Mouse (Mus musculus) cerebellum, adult 8-10 months (tissue): ENCODE data around the gene Gmps.

Experiments
- DNase-seq: peaks from one replicate; pipeline ENCODE4 v3.0.0; 2022

Gmps gene

DNA sequence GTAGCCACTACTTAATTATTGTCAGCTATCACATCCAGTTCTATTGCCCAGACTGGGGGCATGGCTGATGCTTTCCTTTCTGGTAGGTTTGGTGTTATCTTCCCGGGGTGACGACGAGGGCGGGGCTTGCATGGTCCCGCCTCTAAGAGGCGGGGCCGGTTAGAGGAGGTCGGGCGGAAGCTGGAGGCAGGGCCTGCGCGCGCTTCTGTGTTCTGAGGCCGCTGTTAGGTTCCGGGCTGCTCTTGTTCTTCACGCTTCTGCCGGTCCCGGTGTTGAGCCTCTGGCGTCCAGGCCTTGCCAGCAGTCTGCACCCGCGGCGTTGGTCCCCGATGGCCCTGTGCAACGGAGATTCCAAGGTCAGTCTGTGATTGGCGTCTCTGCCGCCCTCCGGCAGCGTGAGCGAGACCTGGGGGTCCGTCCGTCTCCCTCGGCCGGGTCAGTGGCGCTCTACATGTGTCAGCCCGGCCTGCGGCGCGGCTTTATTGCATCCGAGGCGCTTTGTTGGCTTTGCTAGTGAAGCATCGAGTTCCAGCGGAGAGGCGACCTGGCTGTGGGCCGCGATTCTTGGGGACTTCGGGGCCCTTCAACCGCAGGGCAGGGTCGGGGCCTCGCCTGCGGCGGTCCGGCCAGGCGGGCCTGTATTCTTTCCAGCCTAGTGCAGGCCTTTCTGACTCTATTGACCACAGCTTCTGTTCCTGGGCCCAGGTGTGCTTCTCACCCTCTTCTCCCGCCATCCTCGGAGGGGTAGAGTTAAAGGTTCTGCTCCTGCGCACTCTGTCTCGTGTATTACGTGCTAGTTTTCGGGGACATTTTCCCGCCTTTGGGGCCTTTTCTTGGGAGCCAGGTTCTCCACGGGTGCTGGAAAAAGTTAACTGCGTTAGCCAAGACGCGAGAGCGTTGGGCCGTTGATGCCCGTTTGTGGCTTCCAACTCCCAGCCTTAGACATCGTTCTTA, at the start of gene Gmps:
Gene Gmps, plus strand, starts transcription at position 152 of the 954 bp plus-strand sequence.
- peak; percentile 92 for DNase-seq

GRCm38 (mm10) chr3:63928878-63929859, 46.7 kb upstream of the Gmps start, which contains the start of gene E130311K13Rik:
Gene E130311K13Rik (minus strand): TSS chr3:63929472.
- DNase-seq = peak; percentile 89

DNA sequence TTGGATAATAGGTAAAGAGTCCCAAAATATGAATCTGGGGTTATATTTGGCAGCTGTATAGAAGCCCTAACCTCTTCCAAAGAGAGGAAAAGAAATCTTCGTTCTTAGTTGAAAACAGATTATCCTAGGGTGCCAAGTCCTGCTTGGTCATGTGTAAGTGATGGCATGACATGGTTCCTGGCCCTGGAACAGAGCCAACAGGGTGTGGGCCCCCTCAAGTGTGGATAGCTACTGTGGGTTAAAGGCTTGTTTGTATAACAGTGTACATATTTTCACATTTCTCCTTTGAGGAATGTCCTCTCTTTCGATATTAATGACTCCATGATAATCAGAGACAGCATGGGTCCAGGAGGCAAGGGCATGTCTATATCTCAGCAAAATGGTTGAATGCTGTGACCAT, 37.0 kb upstream of the Gmps start:
- no peak for DNase-seq

GRCm38 (mm10) chr3:63941204-63941850, 34.6 kb upstream of the Gmps start:
- DNase-seq = peak; percentile 32

DNA sequence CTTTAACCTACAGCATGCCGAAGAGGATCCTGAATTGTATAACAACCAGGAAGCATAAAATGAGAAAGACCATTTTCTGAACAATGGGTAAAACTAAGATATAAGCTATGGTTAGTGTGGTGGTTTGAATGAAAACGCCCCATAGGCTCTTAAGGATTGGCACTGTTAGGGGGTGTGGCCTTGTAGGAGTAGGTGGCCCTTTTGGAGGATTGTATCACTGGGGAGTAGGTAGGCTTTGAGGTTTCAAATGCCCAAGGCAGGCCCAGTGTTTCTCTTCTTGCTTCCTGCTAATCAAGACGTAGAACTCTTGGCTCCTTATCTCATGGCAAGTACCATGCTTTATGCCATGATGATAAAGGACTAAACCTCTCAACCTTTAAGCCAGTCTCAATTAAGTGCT, 26.1 kb upstream of the Gmps start:
- DNase-seq = no peak

- no peak for DNase-seq
Measured at GRCm38 (mm10) chr3:63963421-63964099, 12.3 kb upstream of the Gmps start.

GRCm38 (mm10) chr3:63964100-63964921, 11.6 kb upstream of the Gmps start, which contains the start of gene Slc33a1:
Gene Slc33a1 (minus strand): TSS chr3:63964768.
- DNase-seq = peak; percentile 99

GRCm38 (mm10) chr3:63964922-63965249, 11.0 kb upstream of the Gmps start:
- no peak for DNase-seq

GRCm38 (mm10) chr3:63965929-63966328, 10.0 kb upstream of the Gmps start:
- DNase-seq = no peak

GRCm38 (mm10) chr3:63977895-63978294, 2.0 kb downstream of the Gmps start:
- no peak for DNase-seq

GRCm38 (mm10) chr3:63986656-63987055, 10.8 kb downstream of the Gmps start:
- no peak for DNase-seq

DNA sequence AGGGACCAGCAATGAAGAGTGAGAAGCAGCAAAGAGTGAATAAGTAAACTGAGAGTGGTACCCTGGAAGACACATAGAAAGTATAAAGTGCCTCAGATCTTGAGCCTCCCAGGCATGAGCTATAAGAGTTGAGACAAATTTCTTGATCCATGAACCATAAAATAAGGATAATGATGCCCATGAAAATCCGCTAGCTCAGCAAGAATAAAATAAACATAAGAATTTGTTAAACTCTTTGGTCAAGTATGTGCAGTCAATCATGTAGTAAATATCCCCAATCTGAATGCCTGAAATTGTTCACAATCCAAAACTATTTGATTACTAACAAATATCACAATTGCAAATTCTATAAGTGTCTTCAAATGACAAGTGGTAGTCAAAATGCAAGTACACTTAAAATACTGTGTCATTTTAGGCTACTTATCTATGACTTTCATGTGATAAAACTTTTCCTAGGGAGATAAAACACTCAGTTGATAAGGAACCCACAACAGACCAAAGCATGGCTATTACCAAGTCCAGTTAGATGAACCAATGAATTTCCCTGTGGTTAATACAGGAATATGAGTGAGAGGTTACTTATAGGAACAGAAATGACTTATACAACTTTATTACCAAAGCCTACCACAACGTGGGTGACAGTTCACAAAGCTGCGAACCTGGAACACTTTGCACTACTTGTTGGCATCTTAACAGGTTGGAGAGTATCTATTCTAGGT, 13.0 kb downstream of the Gmps start:
- no peak for DNase-seq

GRCm38 (mm10) chr3:64021436-64021835, 45.5 kb downstream of the Gmps start:
- no peak for DNase-seq

DNA sequence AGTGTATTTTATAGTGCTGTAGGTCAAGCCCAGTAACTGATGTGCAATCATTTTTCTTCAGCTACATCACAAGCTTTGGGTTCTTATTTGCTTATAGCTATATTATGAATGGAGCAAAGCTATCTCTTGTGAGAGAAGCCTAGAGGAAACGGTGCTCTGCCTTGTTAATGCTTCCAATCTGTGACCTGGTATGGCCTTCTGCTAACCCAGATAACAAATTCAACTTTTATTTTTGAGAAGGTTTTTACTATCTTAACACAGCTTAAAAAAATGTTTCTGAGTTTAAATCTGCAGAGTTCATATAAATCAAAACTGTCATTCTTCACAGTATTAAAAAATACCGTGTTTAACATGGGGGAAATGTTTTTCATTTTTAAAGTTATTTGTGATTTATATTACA, 46.0 kb downstream of the Gmps start:
- DNase-seq = no peak

DNA sequence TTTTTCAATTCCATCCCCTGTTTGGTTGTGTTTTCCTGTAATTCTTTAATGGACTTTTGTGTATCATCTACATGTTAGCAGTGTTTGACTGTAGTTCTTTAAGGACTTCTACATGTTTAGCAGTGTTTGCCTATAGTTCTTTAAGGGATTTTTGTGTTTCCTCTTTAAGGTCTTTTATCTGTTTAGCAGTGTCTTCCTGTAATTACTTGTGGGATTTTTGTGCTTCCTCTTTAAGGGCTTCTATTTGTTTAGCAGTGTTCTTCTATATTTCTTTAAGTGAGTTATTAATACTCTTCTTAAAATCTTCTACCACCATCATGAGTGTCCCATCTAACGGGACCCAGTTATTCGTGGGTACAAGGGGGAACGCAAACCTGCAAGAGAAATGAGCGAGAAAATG, 53.9 kb downstream of the Gmps start:
- no peak for DNase-seq

DNA sequence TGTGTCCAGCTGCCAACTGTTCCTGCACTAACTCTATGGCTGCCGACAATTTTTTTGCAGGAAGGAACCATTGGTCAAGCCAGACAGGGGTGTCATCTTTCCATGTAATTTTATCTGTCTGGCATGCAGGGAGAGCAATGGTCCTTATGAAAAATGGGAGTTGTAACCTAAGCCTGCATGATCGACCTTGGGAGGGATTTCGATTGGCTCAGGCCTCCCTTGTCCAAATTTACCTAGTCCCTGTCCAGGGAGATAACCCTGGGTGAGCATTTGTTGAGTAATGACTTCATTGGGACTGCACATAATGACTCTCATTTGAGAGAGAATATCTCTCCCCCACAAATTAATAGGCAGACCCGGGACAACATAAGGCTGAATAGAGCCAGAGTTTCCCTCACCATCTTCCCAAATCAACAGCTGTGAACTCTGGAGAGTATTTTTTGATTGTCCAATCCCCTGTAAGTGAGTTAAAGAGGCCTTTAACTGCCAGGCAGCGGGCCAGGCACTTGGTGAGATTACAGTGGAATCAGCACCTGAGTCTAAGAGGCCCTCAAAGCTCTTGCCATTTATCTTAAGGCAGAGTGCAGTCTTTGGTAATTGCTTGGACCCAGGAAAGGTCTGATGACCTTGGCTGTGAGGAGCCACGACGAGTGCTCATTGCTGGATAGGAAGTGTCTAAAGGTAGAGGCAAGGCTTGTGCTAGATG, 62.4 kb downstream of the Gmps start:
- no peak for DNase-seq

DNA sequence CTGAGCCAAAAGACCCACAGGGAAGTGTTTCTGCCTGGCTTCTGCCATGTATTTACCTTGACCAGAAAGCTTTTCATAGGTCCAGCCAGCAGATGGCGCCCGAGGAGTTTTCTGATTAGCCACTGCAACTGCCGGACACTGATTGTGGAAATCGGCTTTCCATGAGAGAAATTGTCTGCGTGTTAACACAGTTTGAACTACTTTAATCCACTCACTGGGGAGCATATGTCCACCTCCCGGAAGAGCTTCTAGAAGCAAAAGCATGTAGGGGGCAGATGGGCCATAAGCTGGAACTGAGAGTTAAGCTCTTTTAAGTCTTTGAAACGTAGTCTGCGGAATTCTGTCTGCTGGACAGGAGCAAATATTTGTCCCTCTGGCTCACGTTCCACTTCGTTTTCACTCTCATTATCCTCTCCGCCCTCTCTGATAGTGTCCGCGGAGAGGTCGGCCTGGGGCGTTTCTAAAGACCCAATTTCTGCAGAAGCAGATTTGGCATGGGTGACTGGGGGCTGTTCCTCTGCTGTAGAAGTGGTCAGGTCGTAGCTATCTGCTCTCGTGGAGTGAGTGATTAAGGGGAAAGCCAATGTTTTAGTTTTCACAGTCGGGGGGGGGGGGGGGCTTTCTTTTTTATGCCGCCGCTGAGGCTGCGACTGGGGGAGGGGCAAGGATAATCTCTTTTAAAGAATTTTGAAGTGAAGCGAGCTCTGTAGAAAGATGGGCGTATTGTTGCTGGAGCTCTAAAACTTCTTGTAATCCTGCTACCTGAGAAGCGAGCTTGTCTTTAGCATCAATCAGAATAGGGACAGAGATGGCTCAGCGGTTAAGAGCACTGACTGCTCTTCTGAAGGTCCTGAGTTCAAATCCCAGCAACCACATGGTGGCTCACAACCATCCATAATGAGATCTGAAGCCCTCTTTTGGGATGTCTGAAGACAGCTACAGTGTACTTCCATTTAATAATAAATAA, 64.2 kb downstream of the Gmps start:
- peak; percentile 85 for DNase-seq
